Mouse (Mus musculus): ENCODE measurements around the gene Zfp467. TPM values are rescaled to one million over a fixed set of nuclear protein-coding genes. Genes with fewer than 3 reads are reported as not detected.

Gene Zfp467
- total RNA-seq, 2 experiments from 2014 or later = 21.7 to 33.1 TPM

- intact Hi-C loops (cut with DNase I) = no loop called here
- DNase-seq (ENCODE audit: low spot score in 2 of 2) = no peak
Observed at GRCm38 (mm10) chr6:48413081-48413480, 32.5 kb downstream of the Zfp467 start.

DNA sequence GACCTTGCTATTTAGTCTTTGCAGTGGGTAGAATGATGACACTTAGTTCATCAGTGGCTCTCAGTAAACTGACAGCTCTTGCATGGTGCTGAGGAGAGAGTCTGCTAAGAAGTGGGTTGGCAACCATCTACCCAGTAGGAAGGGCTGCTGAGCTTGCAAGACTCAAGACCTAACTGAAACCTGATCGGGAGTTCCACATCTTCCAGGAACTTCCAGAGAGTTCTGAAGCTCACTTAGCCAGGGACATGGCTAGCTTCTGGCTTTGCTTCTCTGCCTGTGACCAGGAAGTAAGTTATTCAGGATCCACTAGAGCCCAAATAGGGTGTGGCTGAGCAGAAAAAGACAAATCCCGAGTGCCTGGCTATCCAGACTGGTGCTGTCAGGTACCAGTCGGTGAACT, 33.0 kb downstream of the Zfp467 start:
- DNase-seq (ENCODE audit: low spot score in 2 of 2) = no peak
- intact Hi-C loops (cut with DNase I) = no loop called here

GRCm38 (mm10) chr6:48412147-48412546, 33.5 kb downstream of the Zfp467 start:
- DNase-seq (ENCODE audit: low spot score in 2 of 2) = no peak
- intact Hi-C loops (cut with DNase I) = no loop called here

DNA sequence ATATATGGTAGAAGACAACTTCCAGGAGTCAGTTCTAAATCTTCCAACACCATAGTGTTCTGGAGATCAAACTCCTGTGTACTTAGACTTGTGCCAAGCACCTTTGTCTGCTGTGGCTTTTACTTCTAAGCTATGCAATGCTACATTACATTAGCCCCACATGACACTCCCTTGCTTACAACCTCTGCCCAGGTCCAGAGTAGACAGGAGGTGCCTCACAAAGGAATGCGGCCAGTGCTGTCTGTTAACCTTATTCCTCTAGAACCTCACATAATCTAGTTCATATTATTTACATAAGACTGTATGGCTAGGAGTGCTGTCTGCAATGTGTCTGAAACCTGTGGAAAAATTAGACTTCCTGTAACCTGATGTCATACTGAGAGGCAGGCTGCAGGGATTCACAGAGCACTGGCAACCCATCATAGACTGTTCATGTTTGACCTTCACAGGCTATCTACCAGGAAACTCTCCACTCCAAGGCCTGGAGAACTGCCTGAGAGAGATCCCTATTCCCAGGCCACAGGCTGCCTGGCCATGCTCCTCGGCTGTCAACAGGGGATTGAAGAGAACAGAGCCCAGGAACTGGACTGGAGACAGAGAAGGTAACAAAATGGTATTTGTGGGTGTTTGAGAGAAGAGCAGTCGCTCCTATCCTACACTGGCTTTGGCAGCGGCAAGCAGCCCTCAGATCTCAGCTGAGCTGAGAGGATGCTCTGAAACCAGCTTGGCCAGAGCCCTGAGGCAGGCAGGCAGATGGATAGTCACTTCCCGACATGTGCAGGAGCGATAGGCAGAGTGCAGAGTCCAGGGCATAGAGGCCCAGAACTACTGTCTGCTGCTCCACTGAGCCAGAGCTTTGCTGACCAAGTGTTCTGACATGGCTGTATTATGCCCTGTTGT, 34.2 kb downstream of the Zfp467 start:
- no peak for DNase-seq (ENCODE audit: low spot score in 2 of 2)
- intact Hi-C loops (cut with DNase I) = no loop called here

GRCm38 (mm10) chr6:48410551-48410950, 35.1 kb downstream of the Zfp467 start:
- no peak for DNase-seq (ENCODE audit: low spot score in 2 of 2)
- intact Hi-C loops (cut with DNase I) = no loop called here

GRCm38 (mm10) chr6:48409726-48410343, 35.8 kb downstream of the Zfp467 start:
- intact Hi-C loops (cut with DNase I) = no loop called here
- DNase-seq (ENCODE audit: low spot score in 2 of 2) = no peak

DNA sequence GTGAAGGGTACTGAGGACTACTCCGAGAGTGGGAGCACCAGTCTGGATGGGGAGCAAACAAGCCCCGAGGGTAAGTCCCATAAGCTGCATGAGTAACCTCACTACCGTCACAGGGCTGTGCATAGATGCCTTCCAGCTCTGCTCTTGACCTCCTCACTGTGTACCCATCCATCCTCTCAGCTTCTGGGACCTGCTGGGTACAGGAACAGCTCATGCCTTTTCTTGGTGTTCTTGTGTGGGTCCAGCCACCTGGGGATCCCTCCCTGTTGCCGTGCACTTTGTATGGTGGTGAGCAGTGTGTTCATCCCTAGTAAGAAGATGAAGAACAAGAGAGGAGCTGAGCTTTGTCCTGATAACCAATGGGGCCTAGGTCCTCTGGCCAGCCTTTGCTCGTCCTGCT, 41.6 kb downstream of the Zfp467 start:
- DNase-seq (ENCODE audit: low spot score in 2 of 2) = no peak
- intact Hi-C loops (cut with DNase I) = no loop called here

- no peak for DNase-seq (ENCODE audit: low spot score in 2 of 2)
- intact Hi-C loops (cut with DNase I) = loop anchor here (5.0 kb wide), 2 partner anchors 107 to 313 kb away; partner anchors contain the start of gene Zfp746
Observed at GRCm38 (mm10) chr6:48399906-48400305, 45.7 kb downstream of the Zfp467 start.

DNA sequence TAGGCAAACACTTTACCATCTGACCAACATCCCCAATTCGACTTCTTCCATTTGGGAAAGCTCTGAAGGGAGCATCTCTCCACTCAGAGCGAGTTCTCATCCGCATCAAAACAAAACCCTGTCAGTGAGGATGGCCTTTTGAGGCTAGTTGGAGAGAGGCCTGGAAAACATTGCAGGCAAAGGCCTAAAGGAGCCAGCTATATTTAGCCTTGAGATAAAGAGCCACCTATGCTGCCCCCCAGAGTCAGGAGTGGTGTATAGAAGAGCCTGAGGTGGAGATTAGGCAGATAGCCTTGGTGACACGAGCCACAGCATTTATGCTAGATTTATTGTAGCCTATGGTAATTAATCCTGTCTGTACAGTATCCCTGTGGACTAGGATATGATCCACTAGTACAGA, 48.3 kb downstream of the Zfp467 start:
- DNase-seq (ENCODE audit: low spot score in 2 of 2) = peak in 1 of 2 experiments; percentile 41
- intact Hi-C loops (cut with DNase I) = loop anchor here (2.0 to 5.0 kb wide), 3 partner anchors 110 to 310 kb away; partner anchors contain the start of gene Zfp746

GRCm38 (mm10) chr6:48396686-48397085, 48.9 kb downstream of the Zfp467 start:
- intact Hi-C loops (cut with DNase I) = loop anchor here (2.0 to 5.0 kb wide), 3 partner anchors 111 to 309 kb away; partner anchors contain the start of gene Zfp746
- no peak for DNase-seq (ENCODE audit: low spot score in 2 of 2)

- DNase-seq (ENCODE audit: low spot score in 2 of 2) = no peak
Observed at GRCm38 (mm10) chr6:48396008-48396595, 49.5 kb downstream of the Zfp467 start.

GRCm38 (mm10) chr6:48395105-48396007, 50.3 kb downstream of the Zfp467 start, which contains the start of gene Krba1:
TSS of gene Krba1 (plus strand) at chr6:48395586.
- intact Hi-C loops (cut with DNase I) = loop anchor here (2.0 to 5.0 kb wide), 4 partner anchors 49 to 308 kb away; partner anchors contain the start of genes Zfp467 and Zfp746
- DNase-seq (ENCODE audit: low spot score in 2 of 2) = peak; percentile 85 to 86

More at GRCm38 (mm10) chr6:48396008-48396595, 49.5 kb downstream of the Zfp467 start:
- intact Hi-C loops (cut with DNase I) = loop anchor here (2.0 to 5.0 kb wide), 3 partner anchors 111 to 309 kb away; partner anchors contain the start of gene Zfp746

DNA sequence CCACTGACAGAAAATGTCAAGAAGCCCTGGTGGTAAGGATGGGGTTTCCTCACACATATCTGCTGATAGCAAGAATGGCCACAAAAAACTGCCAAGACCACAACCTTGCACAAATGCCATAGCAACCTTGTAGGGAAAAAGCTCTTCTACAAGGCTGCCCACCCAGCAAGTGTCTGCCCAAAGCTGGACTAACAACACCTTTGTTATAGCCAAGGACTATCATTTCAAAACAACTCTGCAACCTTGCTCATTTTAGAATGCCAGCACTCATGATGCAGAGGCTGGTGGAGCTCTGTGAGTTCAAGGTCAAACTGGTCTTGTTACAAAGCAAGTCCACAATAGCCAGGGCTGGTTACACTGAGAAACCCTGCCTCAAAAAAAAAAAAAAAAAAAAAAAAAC, 51.8 kb downstream of the Zfp467 start:
- intact Hi-C loops (cut with DNase I) = loop anchor here (2.0 kb wide), 1 partner anchor 51 kb away; the partner anchor contains the start of gene Zfp467
- no peak for DNase-seq (ENCODE audit: low spot score in 2 of 2)

- no peak for DNase-seq (ENCODE audit: low spot score in 2 of 2)
- intact Hi-C loops (cut with DNase I) = no loop called here
Observed at GRCm38 (mm10) chr6:48388221-48388620, 57.4 kb downstream of the Zfp467 start.

Small RNA genes lying within 50 kb of the gene (microRNA-seq; reads per million reads assigned to microRNA genes)
- gene Gm24325 = 0 reads per million in 2 experiments

Other genes with a start within 250 kb of the Zfp467 start
- gene Krba1, start 50.2 kb downstream of the Zfp467 start, total RNA-seq (2021) = 10 to 100 TPM; 42.6 to 44.2 TPM
- 1 to 10 TPM in 1 of 2 experiments, under 1 TPM in 1; 0.80 to 1.2 TPM for gene Sspo, start 2.4 kb upstream of the Zfp467 start, total RNA-seq (2021)
- gene Atp6v0e2, start 91.8 kb upstream of the Zfp467 start, total RNA-seq (2021) = 100 to 1,000 TPM; 458 to 480 TPM
- gene Lrrc61, start 109.0 kb upstream of the Zfp467 start, total RNA-seq (2021) = 10 to 100 TPM; 31.3 to 33.3 TPM
- gene Rarres2, start 127.0 kb upstream of the Zfp467 start, total RNA-seq (2021) = 10 to 100 TPM; 15.7 to 16.6 TPM
- not detected for gene Gm45021, start 143.8 kb upstream of the Zfp467 start, total RNA-seq (2021)
- gene Repin1, start 148.1 kb upstream of the Zfp467 start, total RNA-seq (2021) = 10 to 100 TPM; 46.6 to 53.2 TPM
- not detected for gene Gm44965, start 148.1 kb upstream of the Zfp467 start, total RNA-seq (2021)
- gene Zfp775, start 156.2 kb upstream of the Zfp467 start, total RNA-seq (2021) = 1 to 10 TPM; 5.0 to 7.2 TPM
- gene AI854703, start 180.9 kb upstream of the Zfp467 start, total RNA-seq (2021) = 10 to 100 TPM; 15.0 to 17.2 TPM
- gene Gimap8, start 201.4 kb upstream of the Zfp467 start, total RNA-seq (2021) = 1 to 10 TPM in 1 of 2 experiments, under 1 TPM in 1; 0.46 to 1.2 TPM
- under 1 TPM in 1 of 2 experiments, not detected in 1; 0.69 TPM for gene Gimap9, start 230.3 kb upstream of the Zfp467 start, total RNA-seq (2021)
- gene Gimap4, start 238.7 kb upstream of the Zfp467 start, total RNA-seq (2021) = under 1 TPM; 0.32 to 0.46 TPM

Measured in left cerebral cortex, postnatal 25 days (tissue).